Mouse (Mus musculus) lung, embryonic 14.5 days (tissue): ENCODE data around the gene Map3k20. TPM values are rescaled to one million over a fixed set of nuclear protein-coding genes. Genes with fewer than 3 reads are reported as not detected.

ENCODE experiments used
- ATAC-seq: fragments of 200-750 bp; cut with Nextera tagmentation; 2 replicates; pipeline ENCODE4 v1.8.0; 2017; ENCODE audit warnings: mild to moderate bottlenecking, moderate TSS enrichment, moderate library complexity; ENCODE audit not compliant: insufficient read depth
- DNase-seq: peaks from one replicate; pipeline ENCODE4 v3.0.0-alpha.2; 2015
- H3K27ac ChIP-seq: fragments of 300-500 bp; sonication (generic); 2 replicates; pipeline ENCODE4 v1.5.1; 2014; ENCODE audit warnings: low read depth, mild to moderate bottlenecking, moderate library complexity
- H3K27me3 ChIP-seq: fragments of 300-500 bp; sonication (generic); 2 replicates; pipeline ENCODE4 v1.6.1; 2014; ENCODE audit warnings: low read length, control low read depth; ENCODE audit not compliant: insufficient read depth
- H3K36me3 ChIP-seq: fragments of 300-500 bp; sonication (generic); 2 replicates; pipeline ENCODE4 v1.6.1; 2014; ENCODE audit warnings: control low read depth; ENCODE audit not compliant: insufficient read depth
- H3K4me1 ChIP-seq: fragments of 300-500 bp; sonication (generic); 2 replicates; pipeline ENCODE4 v1.6.1; 2014; ENCODE audit warnings: antibody characterized with exemption, control low read depth; ENCODE audit not compliant: insufficient read depth
- H3K4me2 ChIP-seq: fragments of 300-500 bp; sonication (generic); 2 replicates; pipeline ENCODE4 v1.6.1; 2014; ENCODE audit warnings: mild to moderate bottlenecking
- H3K4me3 ChIP-seq: fragments of 300-500 bp; sonication (generic); 2 replicates; pipeline ENCODE4 v1.5.1; 2014; ENCODE audit warnings: low read depth, low read length
- H3K9ac ChIP-seq: fragments of 300-500 bp; sonication (generic); 2 replicates; pipeline ENCODE4 v1.6.1; 2014
- H3K9me3 ChIP-seq: fragments of 300-500 bp; sonication (generic); 2 replicates; pipeline ENCODE4 v1.6.1; 2016; ENCODE audit warnings: low read depth, low read length, control low read depth
- CTCF ChIP-seq: IDR thresholded peaks from 2 replicates; pipeline ENCODE4 v1.5.1; 2016; ENCODE audit warnings: antibody characterized with exemption, low read depth
- WGBS: fragments of 180-500 bp; shearing (Covaris S2); extraction: QIAGEN DNeasy Blood & Tissue Kit; methylation state at CpG from one replicate; pipeline ENCODE4 v1.1.7; 2014; 5-methylcytosine and 5-hydroxymethylcytosine counted together
- polyA plus RNA-seq: library from polyadenylated mRNA; unstranded; fragments of >200 nt; fragmentation: Nextera tagmentation; extraction: Ambion mirVana; gene quantifications from 2 replicates; pipeline ENCODE4 v1.2.1, GENCODE M21; 2014

The Map3k20 gene
- polyA plus RNA-seq, 1 experiment from 2014 or later = 36.4 TPM

DNA sequence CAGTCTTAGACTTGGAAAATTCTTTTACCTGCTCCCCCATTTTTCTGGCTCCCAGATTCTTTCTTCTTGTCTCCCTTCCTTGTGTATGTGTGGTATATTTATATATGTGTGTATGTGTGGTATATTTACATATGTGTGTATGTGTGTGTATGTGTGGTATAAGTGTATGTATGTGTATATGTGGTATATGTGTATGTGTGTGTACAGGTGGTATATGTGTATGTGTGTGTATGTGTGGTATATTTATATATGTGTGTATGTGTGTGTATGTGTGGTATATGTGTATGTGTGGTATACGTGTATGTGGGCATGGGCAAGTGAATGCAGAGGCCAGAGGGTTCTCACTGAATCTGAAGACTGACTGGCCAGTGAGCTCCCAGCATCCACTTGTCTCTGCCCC is 5.7 kb downstream of the Map3k20 start:
- Histone ChIP-seq H3K4me2 (no peak overlapping the region), H3K27me3 (no peaks in the 10 kb centered on the region), H3K9me3 (no peaks in the 10 kb centered on the region), H3K9ac (no peak overlapping the region), H3K27ac (no peak overlapping the region), H3K4me3 (no peak overlapping the region), H3K36me3 (no peaks in the 10 kb centered on the region), H3K4me1 (peaks cover 11% of the 10 kb centered on the region; the same call in 1 of the 2 replicates)
- WGBS = 93% methylated on average over 1 of the region's 1 CpGs
- TF ChIP-seq CTCF = no peak
- ATAC-seq (no peak), DNase-seq (no peak)

DNA sequence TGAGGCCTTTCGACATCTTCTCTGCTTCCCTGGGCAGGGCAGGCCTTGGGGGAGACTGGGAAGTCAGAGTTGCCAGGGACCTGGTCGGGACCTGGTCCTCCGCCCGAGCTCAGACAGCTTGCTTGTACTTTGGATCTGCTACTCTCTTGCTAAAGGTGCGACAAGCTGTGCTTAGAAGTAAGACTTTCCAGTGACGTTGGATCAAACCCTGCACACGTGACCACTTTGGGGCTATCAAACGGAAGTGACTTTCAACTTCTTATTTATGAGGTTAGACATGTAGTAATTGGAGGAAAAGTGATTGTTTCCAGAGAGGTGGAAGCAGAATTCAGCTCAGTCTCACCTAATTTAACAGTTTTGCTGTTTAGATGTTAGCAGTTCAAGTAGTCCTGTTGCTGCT is 7.1 kb downstream of the Map3k20 start:
- H3K4me1 ChIP-seq = peaks cover 14% of the 10 kb centered on the region; the same call in 1 of the 2 replicates
- no peaks in the 10 kb centered on the region for H3K9me3 ChIP-seq
- no peak overlapping the region for H3K27ac ChIP-seq
- no peak overlapping the region for H3K9ac ChIP-seq
- H3K36me3 ChIP-seq = no peaks in the 10 kb centered on the region
- H3K27me3 ChIP-seq = no peaks in the 10 kb centered on the region
- DNase-seq (no peak), ATAC-seq (no peak)
- no peak overlapping the region for H3K4me3 ChIP-seq
- no peak overlapping the region for H3K4me2 ChIP-seq
- TF ChIP-seq CTCF = no peak
- 78% methylated on average over 8 of the region's 8 CpGs for WGBS

DNA sequence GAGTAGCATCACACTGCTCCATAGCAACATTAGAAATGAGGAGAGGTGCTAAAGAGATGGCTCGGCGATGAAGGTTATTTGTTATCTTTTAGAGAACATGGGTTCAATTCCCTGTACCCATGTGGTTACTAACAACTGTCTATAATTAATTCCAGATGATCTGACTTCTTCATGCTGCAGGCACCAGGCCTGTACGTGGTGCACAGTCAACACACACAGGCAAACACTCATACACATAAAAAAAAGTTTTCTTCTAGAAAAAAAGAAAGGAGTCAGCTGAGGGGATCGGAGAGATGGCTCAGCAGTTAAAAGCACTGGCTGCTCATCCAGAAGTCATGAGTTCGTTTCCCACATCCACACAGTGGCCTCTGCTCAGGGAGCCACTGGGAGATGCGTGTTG is 9.6 kb downstream of the Map3k20 start:
- Histone ChIP-seq H3K9ac (no peak overlapping the region), H3K27me3 (no peaks in the 10 kb centered on the region), H3K27ac (no peak overlapping the region), H3K4me2 (no peak overlapping the region), H3K4me3 (no peak overlapping the region), H3K9me3 (no peaks in the 10 kb centered on the region), H3K36me3 (peaks cover 6% of the 10 kb centered on the region; the same call in 1 of the 2 replicates), H3K4me1 (peaks cover 6% of the 10 kb centered on the region; the same call in 1 of the 2 replicates)
- DNase-seq (no peak), ATAC-seq (no peak)
- 79% methylated on average over 6 of the region's 6 CpGs for WGBS
- no peak for TF ChIP-seq CTCF

DNA sequence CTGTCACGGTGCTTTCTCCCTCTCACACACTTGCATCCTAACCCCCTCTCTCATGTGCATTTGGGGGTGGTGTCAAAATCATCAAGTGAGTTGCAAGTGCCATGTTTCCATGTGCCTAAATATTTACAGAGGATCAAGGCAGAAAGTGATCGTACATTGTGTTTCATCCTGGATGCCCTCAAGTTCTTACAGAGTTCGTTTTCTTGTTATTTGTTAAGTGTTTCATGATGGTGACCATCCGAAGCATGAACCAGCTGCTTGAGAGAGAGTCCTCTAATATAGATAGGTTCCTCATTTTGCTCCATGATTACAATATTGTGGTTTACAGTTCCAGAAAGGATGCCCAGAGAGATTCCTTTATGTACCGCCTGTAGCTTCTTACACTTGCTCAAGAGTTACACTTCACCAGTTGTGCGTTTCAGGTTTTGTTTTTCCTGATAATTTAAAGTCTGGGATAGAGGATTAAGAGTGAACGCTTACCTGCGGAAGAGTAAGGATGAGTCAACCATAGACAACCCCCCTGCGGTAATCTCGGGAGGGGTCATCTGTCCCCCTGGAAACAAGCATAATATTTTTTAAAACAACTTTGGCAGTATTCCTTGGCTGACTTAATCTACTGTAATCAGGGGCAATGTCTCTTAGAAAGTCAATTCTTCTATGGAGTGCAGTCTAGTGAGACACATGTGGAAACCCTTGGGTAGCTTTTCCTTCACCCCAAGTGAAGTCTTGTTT is 11.7 kb downstream of the Map3k20 start:
- WGBS = 63% methylated on average over 10 of the region's 10 CpGs
- peak overlapping the region; percentile 43; the same call in 1 of the 2 replicates for H3K4me2 ChIP-seq

DNA sequence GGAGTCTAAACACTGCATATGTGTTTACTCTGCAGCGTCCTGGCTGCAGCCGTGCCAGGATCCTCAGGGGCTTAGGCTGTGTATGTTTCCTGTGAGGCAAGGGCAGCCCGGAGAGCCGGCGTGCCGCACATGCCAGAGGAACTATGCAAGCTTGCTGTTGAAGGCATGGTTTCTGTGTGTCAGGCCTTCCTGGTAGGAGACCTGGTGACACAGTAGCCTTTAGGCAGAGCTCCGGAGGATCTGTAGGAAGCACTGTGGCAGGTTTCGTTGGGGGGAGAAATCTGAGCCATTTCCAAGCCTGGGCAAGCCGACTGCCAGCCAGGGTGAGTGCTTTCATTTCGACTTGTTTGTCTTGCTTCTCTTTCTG is 12.3 kb downstream of the Map3k20 start:
- Histone ChIP-seq H3K4me2 (peak overlapping the region; percentile 43; the same call in 1 of the 2 replicates), H3K4me3 (no peak overlapping the region), H3K9ac (0 out of 2 replicates have a peak overlapping the region, but pooled peaks have one; percentile 30), H3K27me3 (no peaks in the 10 kb centered on the region), H3K4me1 (peaks cover 6% of the 10 kb centered on the region; the same call in 1 of the 2 replicates), H3K27ac (peak overlapping the region; percentile 76; the same call in 1 of the 2 replicates), H3K36me3 (peaks cover 9% of the 10 kb centered on the region), H3K9me3 (no peaks in the 10 kb centered on the region)
- peak; percentile 88 for ATAC-seq
- no peak for TF ChIP-seq CTCF
- WGBS = 30% methylated on average over 10 of the region's 10 CpGs
- peak; percentile 81 for DNase-seq

More for the DNA sequence above, 11.7 kb downstream of the Map3k20 start:
- DNase-seq (no peak), ATAC-seq (no peak)
- Histone ChIP-seq H3K4me1 (peaks cover 6% of the 10 kb centered on the region; the same call in 1 of the 2 replicates), H3K27ac (peak overlapping the region; percentile 76; the same call in 1 of the 2 replicates), H3K36me3 (peaks cover 9% of the 10 kb centered on the region), H3K9ac (0 out of 2 replicates have a peak overlapping the region, but pooled peaks have one; percentile 30), H3K4me3 (no peak overlapping the region), H3K9me3 (no peaks in the 10 kb centered on the region), H3K27me3 (no peaks in the 10 kb centered on the region)
- TF ChIP-seq CTCF = no peak

DNA sequence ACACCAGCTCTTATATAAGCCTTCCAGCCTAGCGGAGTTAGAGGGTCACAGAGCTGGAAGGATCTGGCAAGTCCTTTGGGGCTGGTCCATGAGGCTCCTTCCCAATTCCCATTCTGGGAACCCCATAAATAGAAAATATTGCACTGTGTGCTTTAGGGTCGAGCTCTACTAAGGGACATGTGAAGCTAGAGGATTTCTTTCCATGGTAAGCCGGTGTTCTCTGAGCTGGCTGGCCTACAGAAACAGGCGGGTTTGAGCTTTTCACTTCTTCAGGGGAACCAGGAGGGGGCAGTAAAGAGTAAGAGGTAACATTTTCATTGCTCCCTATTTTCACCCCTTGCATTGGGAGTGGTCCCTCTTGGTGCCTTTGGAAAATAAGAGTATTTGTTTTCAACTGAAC is 13.0 kb downstream of the Map3k20 start:
- DNase-seq (peak; percentile 69), ATAC-seq (no peak)
- Histone ChIP-seq H3K4me3 (no peak overlapping the region), H3K4me2 (0 out of 2 replicates have a peak overlapping the region, but pooled peaks have one; percentile 43), H3K4me1 (peaks cover 6% of the 10 kb centered on the region; the same call in 1 of the 2 replicates), H3K9ac (no peak overlapping the region), H3K9me3 (no peaks in the 10 kb centered on the region), H3K36me3 (peaks cover 9% of the 10 kb centered on the region), H3K27ac (peak overlapping the region; percentile 76; the same call in 1 of the 2 replicates), H3K27me3 (no peaks in the 10 kb centered on the region)
- peak; percentile 74 for TF ChIP-seq CTCF
- 57% methylated on average over 4 of the region's 4 CpGs for WGBS

DNA sequence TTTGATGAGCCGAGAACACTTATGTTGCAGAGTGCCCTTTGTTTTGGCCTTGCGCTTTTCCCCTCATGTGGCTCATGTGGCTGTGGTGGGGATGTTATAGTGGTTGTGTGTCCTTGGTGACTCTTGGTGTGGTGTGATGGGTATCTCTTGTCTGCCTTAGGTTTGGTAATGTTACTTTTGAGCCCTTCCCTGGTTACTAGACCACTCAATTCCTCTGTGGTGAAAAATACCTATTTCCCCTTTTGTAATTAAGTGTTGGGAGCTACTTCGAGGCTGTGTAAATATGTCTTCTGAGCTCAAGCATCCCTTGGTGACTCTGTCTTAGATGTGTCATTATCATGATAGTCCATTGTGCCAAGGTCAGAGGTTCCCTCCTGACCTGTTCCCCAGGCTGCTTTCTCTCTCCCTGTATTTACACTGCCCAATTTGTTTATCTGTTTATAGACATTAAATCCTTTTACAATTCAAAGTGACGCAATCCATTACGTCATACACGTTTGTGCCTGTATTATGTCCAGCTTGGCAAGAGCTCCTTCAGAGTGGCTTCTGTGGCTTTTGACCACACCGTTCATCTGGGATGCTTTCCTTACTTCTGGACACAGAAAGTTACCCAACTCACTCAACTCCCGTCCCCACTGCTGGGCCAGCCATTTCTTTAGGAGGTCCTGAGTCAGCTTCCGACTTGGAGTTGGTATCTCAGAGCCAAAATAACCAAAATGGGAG is 15.9 kb downstream of the Map3k20 start:
- H3K36me3 ChIP-seq = peaks cover 17% of the 10 kb centered on the region
- H3K27me3 ChIP-seq = no peaks in the 10 kb centered on the region
- H3K4me3 ChIP-seq = no peak overlapping the region
- peaks cover 6% of the 10 kb centered on the region; the same call in 1 of the 2 replicates for H3K4me1 ChIP-seq
- no peak overlapping the region for H3K9ac ChIP-seq
- TF ChIP-seq CTCF = no peak
- WGBS = 77% methylated on average over 9 of the region's 9 CpGs
- H3K9me3 ChIP-seq = no peaks in the 10 kb centered on the region
- no peak overlapping the region for H3K4me2 ChIP-seq
- no peak for DNase-seq
- ATAC-seq = no peak
- H3K27ac ChIP-seq = no peak overlapping the region
